Mouse (Mus musculus) neural tube, embryonic 14.5 days (tissue): ENCODE data around the gene Limk1. TPM values are rescaled to one million over a fixed set of nuclear protein-coding genes. Genes with fewer than 3 reads are reported as not detected.
"Not testable (repeated sequence)": the region's sequence is repeated elsewhere in the genome, so short reads cannot be mapped to it uniquely, and the experiment has no call there.

Source experiments
- ATAC-seq: fragments of 200-750 bp; cut with Nextera tagmentation; 2 replicates; pipeline ENCODE4 v1.8.0; 2017; ENCODE audit warnings: low read depth, mild to moderate bottlenecking, moderate TSS enrichment, moderate library complexity
- H3K27ac ChIP-seq: fragments of 300-500 bp; sonication (generic); 2 replicates; pipeline ENCODE4 v1.5.1; 2014; ENCODE audit warnings: low read depth, mild to moderate bottlenecking, control low read depth, low read length, moderate library complexity, mixed read lengths
- H3K27me3 ChIP-seq: fragments of 300-500 bp; sonication (generic); 2 replicates; pipeline ENCODE4 v1.6.1; 2014; ENCODE audit warnings: low read length; ENCODE audit not compliant: control insufficient read depth, insufficient read depth
- H3K36me3 ChIP-seq: fragments of 300-500 bp; sonication (generic); 2 replicates; pipeline ENCODE4 v1.6.1; 2014; ENCODE audit warnings: low read length, mixed read lengths; ENCODE audit not compliant: control insufficient read depth, insufficient read depth
- H3K4me1 ChIP-seq: fragments of 300-500 bp; sonication (generic); 2 replicates; pipeline ENCODE4 v1.6.1; 2014; ENCODE audit warnings: low read length; ENCODE audit not compliant: control insufficient read depth, insufficient read depth
- H3K4me2 ChIP-seq: fragments of 300-500 bp; sonication (generic); 2 replicates; pipeline ENCODE4 v1.6.1; 2014; ENCODE audit warnings: mild to moderate bottlenecking, low read depth, low read length, control low read depth
- H3K4me3 ChIP-seq: fragments of 300-500 bp; sonication (generic); 2 replicates; pipeline ENCODE4 v1.5.1; 2014; ENCODE audit warnings: low read depth, low read length, control low read depth, mixed read lengths
- H3K9ac ChIP-seq: fragments of 300-500 bp; sonication (generic); replicated peaks from 2 replicates; pipeline ENCODE4 v1.6.1; 2014; ENCODE audit warnings: low read depth, mild to moderate bottlenecking, control low read depth, low read length, mixed read lengths
- H3K9me3 ChIP-seq: fragments of 300-500 bp; sonication (generic); 2 replicates; pipeline ENCODE4 v1.6.1; 2016; ENCODE audit warnings: low read length; ENCODE audit not compliant: control insufficient read depth
- WGBS: fragments of 180-500 bp; shearing (Covaris S2); extraction: QIAGEN DNeasy Blood & Tissue Kit; methylation state at CpG from one replicate; pipeline ENCODE4 v1.1.7; 2014; 5-methylcytosine and 5-hydroxymethylcytosine counted together
- polyA plus RNA-seq: library from polyadenylated mRNA; unstranded; fragments of >200 nt; fragmentation: Nextera tagmentation; extraction: Ambion mirVana; gene quantifications from 2 replicates; pipeline ENCODE4 v1.2.1, GENCODE M21; 2014

Limk1 gene
- polyA plus RNA-seq, 1 experiment from 2014 or later: 28.0 TPM

- peaks cover 35% of the 10 kb centered on the region for H3K36me3 ChIP-seq
- no peak for ATAC-seq
- H3K9ac ChIP-seq: no peak overlapping the region
- peak overlapping the region; percentile 75 for H3K27ac ChIP-seq
- H3K27me3 ChIP-seq: no peaks in the 10 kb centered on the region
- no peak overlapping the region for H3K4me3 ChIP-seq
- 57% methylated on average over 1 of the region's 1 CpGs for WGBS
- H3K4me1 ChIP-seq: peaks cover 24% of the 10 kb centered on the region
- no peak overlapping the region for H3K4me2 ChIP-seq
- no peaks in the 10 kb centered on the region for H3K9me3 ChIP-seq
Measured at GRCm38 (mm10) chr5:134672198-134672516, 16.2 kb downstream of the Limk1 start.

DNA sequence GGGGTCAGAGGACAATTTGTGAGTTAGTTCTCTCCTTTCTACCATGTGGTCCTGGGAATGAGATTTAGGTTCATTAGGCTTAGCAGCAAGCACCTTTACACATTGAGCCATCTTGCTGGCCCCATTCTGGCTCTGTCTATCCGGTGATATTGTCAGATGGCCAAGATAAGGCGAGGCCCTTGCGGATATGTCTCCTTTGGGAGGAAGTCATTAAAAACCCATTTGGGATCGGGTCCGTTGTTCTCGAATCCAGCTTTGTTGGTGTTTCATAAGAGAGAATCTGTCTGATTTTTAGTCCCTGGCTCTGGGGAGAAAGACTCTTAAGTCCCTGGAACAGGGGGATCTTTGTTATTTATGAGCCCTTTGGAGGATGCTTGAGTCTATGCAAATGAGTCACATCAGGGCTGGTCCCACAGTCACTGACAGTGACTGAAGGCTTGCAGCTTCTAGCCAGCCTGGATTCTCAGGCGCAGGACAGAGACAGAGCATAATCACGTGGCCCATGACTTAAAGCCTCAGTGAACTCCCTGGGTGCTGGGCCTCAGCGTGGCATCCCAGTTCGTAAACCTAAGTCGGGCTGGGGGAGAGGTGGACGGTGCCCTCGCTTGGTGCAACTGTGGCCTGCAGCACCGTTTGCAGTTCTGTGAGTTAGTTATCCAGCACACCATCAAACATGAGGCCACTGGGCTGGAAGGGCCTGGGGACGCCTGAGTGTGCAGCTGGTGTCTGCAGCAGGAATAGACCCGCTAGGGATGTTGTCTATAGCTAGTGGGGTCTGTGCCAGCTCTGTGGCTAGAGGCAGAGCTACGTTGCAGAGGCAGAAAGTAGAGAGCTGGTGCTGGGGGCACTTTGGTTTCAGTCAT lies 16.8 kb downstream of the Limk1 start:
- no peak overlapping the region for H3K9ac ChIP-seq
- H3K36me3 ChIP-seq: peaks cover 36% of the 10 kb centered on the region
- no peaks in the 10 kb centered on the region for H3K27me3 ChIP-seq
- peak overlapping the region; percentile 75 for H3K27ac ChIP-seq
- H3K9me3 ChIP-seq: no peaks in the 10 kb centered on the region
- 24% methylated on average over 17 of the region's 17 CpGs for WGBS
- peaks cover 21% of the 10 kb centered on the region for H3K4me1 ChIP-seq
- H3K4me3 ChIP-seq: no peak overlapping the region
- no peak overlapping the region for H3K4me2 ChIP-seq
- ATAC-seq: peak; percentile 45; the same call in 1 of the 2 replicates

GRCm38 (mm10) chr5:134669001-134669708 lies 19.2 kb downstream of the Limk1 start:
- Histone ChIP-seq H3K27ac (no peak overlapping the region), H3K36me3 (peaks cover 55% of the 10 kb centered on the region), H3K4me1 (peaks cover 9% of the 10 kb centered on the region), H3K4me3 (no peak overlapping the region), H3K4me2 (no peak overlapping the region), H3K9ac (no peak overlapping the region), H3K9me3 (no peaks in the 10 kb centered on the region), H3K27me3 (no peaks in the 10 kb centered on the region)
- WGBS: 76% methylated on average over 20 of the region's 20 CpGs
- no peak for ATAC-seq

DNA sequence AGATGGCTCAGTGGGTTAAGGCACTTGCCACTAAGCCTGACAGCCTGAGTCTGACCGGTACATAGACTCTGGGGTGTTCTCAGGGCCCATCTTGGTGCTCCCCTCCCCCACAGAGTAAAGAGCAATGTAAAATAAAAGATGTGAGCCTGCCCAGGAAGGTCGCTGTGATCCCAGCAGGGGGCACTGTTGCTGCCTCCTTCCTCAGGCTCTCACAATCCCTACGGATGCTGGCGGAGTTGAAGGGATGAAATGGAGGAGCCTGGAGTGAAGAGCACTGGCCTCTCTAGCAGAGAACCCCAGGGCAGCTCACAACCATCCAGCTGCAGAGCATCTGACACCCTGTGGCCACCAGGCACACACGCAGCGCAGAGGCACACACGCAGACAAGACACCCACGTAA lies 19.9 kb downstream of the Limk1 start:
- Histone ChIP-seq H3K27ac (no peak overlapping the region), H3K27me3 (no peaks in the 10 kb centered on the region), H3K4me3 (no peak overlapping the region), H3K9me3 (no peaks in the 10 kb centered on the region), H3K9ac (no peak overlapping the region), H3K4me1 (peaks cover 9% of the 10 kb centered on the region), H3K36me3 (peaks cover 61% of the 10 kb centered on the region), H3K4me2 (no peak overlapping the region)
- 26% methylated on average over 8 of the region's 8 CpGs for WGBS
- ATAC-seq: no peak

- WGBS: 70% methylated on average over 4 of the region's 4 CpGs
- H3K27ac ChIP-seq: no peak overlapping the region
Measured at GRCm38 (mm10) chr5:134656708-134657107, 31.7 kb downstream of the Limk1 start.

GRCm38 (mm10) chr5:134652015-134652414 lies 36.4 kb downstream of the Limk1 start:
- Histone ChIP-seq H3K36me3 (no peaks in the 10 kb centered on the region), H3K9ac (no peak overlapping the region), H3K27ac (no peak overlapping the region), H3K27me3 (no peaks in the 10 kb centered on the region), H3K4me3 (no peak overlapping the region), H3K4me1 (no peaks in the 10 kb centered on the region), H3K4me2 (no peak overlapping the region), H3K9me3 (no peaks in the 10 kb centered on the region)
- no peak for ATAC-seq
- 57% methylated on average over 7 of the region's 7 CpGs for WGBS

More at GRCm38 (mm10) chr5:134656708-134657107, 31.7 kb downstream of the Limk1 start:
- Histone ChIP-seq H3K9ac (no peak overlapping the region), H3K27me3 (no peaks in the 10 kb centered on the region), H3K9me3 (no peaks in the 10 kb centered on the region), H3K4me1 (no peaks in the 10 kb centered on the region), H3K4me2 (no peak overlapping the region), H3K4me3 (no peak overlapping the region), H3K36me3 (peaks cover 34% of the 10 kb centered on the region)
- no peak for ATAC-seq

- no peaks in the 10 kb centered on the region for H3K27me3 ChIP-seq
- no peak overlapping the region for H3K27ac ChIP-seq
- no peaks in the 10 kb centered on the region for H3K9me3 ChIP-seq
- H3K9ac ChIP-seq: no peak overlapping the region
- no peak overlapping the region for H3K4me2 ChIP-seq
- H3K4me3 ChIP-seq: no peak overlapping the region
- WGBS: 44% methylated on average over 4 of the region's 5 CpGs
- no peaks in the 10 kb centered on the region for H3K36me3 ChIP-seq
- no peaks in the 10 kb centered on the region for H3K4me1 ChIP-seq
- ATAC-seq: no peak
Measured at GRCm38 (mm10) chr5:134650926-134651325, 37.5 kb downstream of the Limk1 start.

GRCm38 (mm10) chr5:134648976-134649375 lies 39.4 kb downstream of the Limk1 start:
- not testable (repeated sequence) for H3K4me1 ChIP-seq, H3K27ac ChIP-seq, H3K36me3 ChIP-seq, ATAC-seq, H3K9me3 ChIP-seq, H3K27me3 ChIP-seq, H3K9ac ChIP-seq, H3K4me3 ChIP-seq, H3K4me2 ChIP-seq
- WGBS: 69% methylated on average over 3 of the region's 4 CpGs

DNA sequence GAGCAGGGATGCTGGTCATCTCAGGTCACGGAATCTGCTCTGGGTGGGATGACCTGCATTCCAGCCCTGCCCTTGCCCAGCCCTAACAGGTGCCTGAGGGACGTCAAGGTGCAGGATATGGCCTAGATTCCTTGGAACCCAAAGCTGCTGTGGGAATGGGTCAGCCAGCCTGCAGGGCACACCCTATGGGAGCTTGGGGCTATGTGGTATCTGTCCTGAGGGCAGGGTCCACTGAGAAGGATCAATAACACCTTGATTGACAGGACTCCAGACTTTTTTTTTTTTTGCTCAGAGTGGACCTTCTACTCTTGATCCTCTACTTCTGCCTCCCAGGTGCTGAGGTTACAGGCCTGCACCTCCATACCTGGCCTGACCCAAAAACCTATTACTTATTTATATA lies 41.0 kb downstream of the Limk1 start:
- Histone ChIP-seq H3K27ac (no peak overlapping the region), H3K9ac (no peak overlapping the region), H3K27me3 (no peaks in the 10 kb centered on the region), H3K4me2 (no peak overlapping the region), H3K4me3 (no peak overlapping the region), H3K36me3 (no peaks in the 10 kb centered on the region), H3K4me1 (no peaks in the 10 kb centered on the region), H3K9me3 (no peaks in the 10 kb centered on the region)
- ATAC-seq: no peak
- 88% methylated on average over 2 of the region's 2 CpGs for WGBS
